Mouse (Mus musculus) limb, embryonic 10.5 days (tissue): ENCODE measurements around the gene Scarb2. TPM values are rescaled to one million over a fixed set of nuclear protein-coding genes. Genes with fewer than 3 reads are reported as not detected.

ENCODE experiments used
- microRNA-seq: library from miRNA; unstranded; fragments of <30 nt; microRNA quantifications from one replicate; pipeline ENCODE4, GENCODE M21; 2017
- polyA plus RNA-seq: library from polyadenylated mRNA; unstranded; fragments of >200 nt; fragmentation: Nextera tagmentation; extraction: Ambion mirVana; gene quantifications from 2 replicates; pipeline ENCODE4 v1.2.1, GENCODE M21; 2016

The Scarb2 gene
- polyA plus RNA-seq, 1 experiment from 2014 or later: 7.2 TPM

Small RNA genes within 50 kb of the gene (microRNA-seq; reads per million reads assigned to microRNA genes)
- gene Mir6415: not detected

Other genes with a start within 250 kb of the Scarb2 start
- gene Naaa, start 228.7 kb downstream of the Scarb2 start, polyA plus RNA-seq: 8.8 and 9.2 TPM in 2 replicates
- 55.6 and 61.0 TPM in 2 replicates for gene Sdad1, start 196.4 kb downstream of the Scarb2 start, polyA plus RNA-seq
- not detected in 2 replicates for gene Cxcl9, start 178.8 kb downstream of the Scarb2 start, polyA plus RNA-seq
- 0.89 and 2.0 TPM in 2 replicates for gene Art3, start 175.0 kb downstream of the Scarb2 start, polyA plus RNA-seq
- gene Cxcl10, start 157.9 kb downstream of the Scarb2 start, polyA plus RNA-seq: 0.26 and 0.28 TPM in 2 replicates
- 76.6 and 81.9 TPM in 2 replicates for gene Nup54, start 71.6 kb downstream of the Scarb2 start, polyA plus RNA-seq
- not detected in 2 replicates for gene Fam47e, start 48.2 kb upstream of the Scarb2 start, polyA plus RNA-seq
- 7.9 and 8.6 TPM in 2 replicates for gene Stbd1, start 96.2 kb upstream of the Scarb2 start, polyA plus RNA-seq
- 0.45 and 0.62 TPM in 2 replicates for gene Ccdc158, start 168.4 kb upstream of the Scarb2 start, polyA plus RNA-seq
- 5.0 and 5.3 TPM in 2 replicates for gene Shroom3, start 176.6 kb upstream of the Scarb2 start, polyA plus RNA-seq